Mouse (Mus musculus): ENCODE data around the gene Sowahc. TPM values are rescaled to one million over a fixed set of nuclear protein-coding genes. Genes with fewer than 3 reads are reported as not detected.
A peak's percentile ranks its signal among the peaks of the same experiment; 100 is the strongest.

The Sowahc gene
- polyA plus RNA-seq, 1 experiment from 2014 or later = 11.7 TPM

DNA sequence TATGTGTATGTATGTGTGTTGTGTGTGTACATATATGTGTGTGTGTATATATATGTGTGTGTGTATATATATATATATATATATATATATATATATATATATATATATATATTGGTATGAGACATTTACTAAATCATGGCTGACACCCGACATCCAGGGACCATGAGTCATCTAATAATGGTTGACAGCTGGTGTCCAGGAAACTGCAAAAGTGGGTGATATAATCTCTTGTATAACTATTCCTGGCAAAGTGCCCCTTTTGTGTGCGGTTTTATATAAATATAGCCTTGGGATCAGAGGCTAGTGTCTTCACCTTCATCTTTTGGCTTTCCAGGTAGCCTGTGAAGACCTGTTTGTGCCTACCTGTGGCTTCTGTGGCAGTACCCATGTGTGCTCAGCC lies 28.9 kb downstream of the Sowahc start:
- Histone ChIP-seq H3K9me3 (ENCODE audit: control insufficient read depth, low read length) (no peaks in the 10 kb centered on the region), H3K27me3 (replicated peaks; ENCODE audit: control insufficient read depth, insufficient read depth, low read length) (no peaks in the 10 kb centered on the region), H3K9ac (ENCODE audit: low read depth, low read length) (no peak overlapping the region), H3K27ac (ENCODE audit: low read length) (no peak overlapping the region), H3K4me1 (ENCODE audit: control insufficient read depth, insufficient read depth, low read length) (peaks cover 4% of the 10 kb centered on the region; the same call in 1 of the 2 replicates), H3K4me3 (ENCODE audit: low read length) (no peak overlapping the region), H3K36me3 (ENCODE audit: control insufficient read depth, insufficient read depth, low read length) (no peaks in the 10 kb centered on the region), H3K4me2 (ENCODE audit: low read depth, low read length) (no peak overlapping the region)
- 64% methylated on average over 2 of the region's 2 CpGs for WGBS
- ATAC-seq = no peak

DNA sequence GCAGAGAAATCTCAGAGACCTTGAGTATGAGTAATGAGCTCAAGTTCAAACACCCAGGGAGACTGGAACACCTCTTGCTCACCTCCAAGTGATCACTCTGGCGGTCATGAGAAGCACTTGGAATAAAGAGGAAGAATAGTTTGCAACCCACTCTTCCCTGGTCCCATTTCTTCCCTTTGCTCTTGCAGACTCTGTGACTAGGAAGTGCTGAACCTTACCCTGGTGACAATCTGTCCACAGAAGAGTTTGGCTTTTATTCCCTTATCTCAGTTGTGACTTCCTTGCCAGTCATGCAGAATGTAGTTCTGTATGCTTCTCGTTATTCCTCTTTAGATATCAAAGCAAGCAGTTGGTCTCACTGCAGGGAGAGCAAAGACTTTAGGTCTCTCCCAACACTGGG lies 30.2 kb downstream of the Sowahc start:
- H3K9ac ChIP-seq (ENCODE audit: low read depth, low read length) = no peak overlapping the region
- H3K4me2 ChIP-seq (ENCODE audit: low read depth, low read length) = no peak overlapping the region
- ATAC-seq = peak; percentile 48; the same call in 1 of the 2 replicates
- WGBS = 62% methylated on average over 2 of the region's 2 CpGs
- H3K9me3 ChIP-seq (ENCODE audit: control insufficient read depth, low read length) = no peaks in the 10 kb centered on the region
- H3K36me3 ChIP-seq (ENCODE audit: control insufficient read depth, insufficient read depth, low read length) = no peaks in the 10 kb centered on the region
- H3K27ac ChIP-seq (ENCODE audit: low read length) = no peak overlapping the region
- H3K4me3 ChIP-seq (ENCODE audit: low read length) = no peak overlapping the region
- H3K4me1 ChIP-seq (ENCODE audit: control insufficient read depth, insufficient read depth, low read length) = peaks cover 4% of the 10 kb centered on the region; the same call in 1 of the 2 replicates
- no peaks in the 10 kb centered on the region for H3K27me3 ChIP-seq (replicated peaks; ENCODE audit: control insufficient read depth, insufficient read depth, low read length)

DNA sequence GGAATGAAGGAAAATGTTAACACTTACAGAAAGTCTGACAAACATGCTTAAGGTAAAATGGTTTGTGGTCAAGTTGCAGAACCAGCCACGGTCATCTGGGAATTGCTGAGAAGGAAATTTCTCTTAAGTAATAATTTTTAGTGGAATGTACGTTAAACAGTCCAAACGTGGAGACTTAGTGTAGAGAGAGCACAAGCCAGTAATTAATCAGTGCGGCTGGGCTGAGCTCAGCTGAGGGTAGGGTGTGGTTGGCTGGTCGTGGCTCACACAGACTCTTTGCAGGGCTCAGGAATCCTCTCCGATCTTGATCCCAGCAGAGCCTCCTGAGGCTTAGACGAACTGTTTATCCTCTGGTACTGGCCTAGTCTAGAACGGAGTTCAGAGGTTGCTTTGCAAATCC lies 30.6 kb downstream of the Sowahc start:
- H3K9ac ChIP-seq (ENCODE audit: low read depth, low read length) = no peak overlapping the region
- peaks cover 4% of the 10 kb centered on the region; the same call in 1 of the 2 replicates for H3K4me1 ChIP-seq (ENCODE audit: control insufficient read depth, insufficient read depth, low read length)

GRCm38 (mm10) chr10:59253541-59254079 lies 31.9 kb downstream of the Sowahc start:
- ATAC-seq = no peak
- no peak overlapping the region for H3K4me3 ChIP-seq (ENCODE audit: low read length)
- H3K9ac ChIP-seq (ENCODE audit: low read depth, low read length) = no peak overlapping the region
- no peaks in the 10 kb centered on the region for H3K9me3 ChIP-seq (ENCODE audit: control insufficient read depth, low read length)
- H3K27ac ChIP-seq (ENCODE audit: low read length) = no peak overlapping the region
- no peak overlapping the region for H3K4me2 ChIP-seq (ENCODE audit: low read depth, low read length)
- peaks cover 4% of the 10 kb centered on the region; the same call in 1 of the 2 replicates for H3K4me1 ChIP-seq (ENCODE audit: control insufficient read depth, insufficient read depth, low read length)
- H3K27me3 ChIP-seq (replicated peaks; ENCODE audit: control insufficient read depth, insufficient read depth, low read length) = no peaks in the 10 kb centered on the region
- no peaks in the 10 kb centered on the region for H3K36me3 ChIP-seq (ENCODE audit: control insufficient read depth, insufficient read depth, low read length)
- WGBS = 71% methylated on average over 8 of the region's 8 CpGs

More for the DNA sequence above, 30.6 kb downstream of the Sowahc start:
- Histone ChIP-seq H3K27me3 (replicated peaks; ENCODE audit: control insufficient read depth, insufficient read depth, low read length) (no peaks in the 10 kb centered on the region), H3K9me3 (ENCODE audit: control insufficient read depth, low read length) (no peaks in the 10 kb centered on the region), H3K4me2 (ENCODE audit: low read depth, low read length) (no peak overlapping the region), H3K36me3 (ENCODE audit: control insufficient read depth, insufficient read depth, low read length) (no peaks in the 10 kb centered on the region), H3K27ac (ENCODE audit: low read length) (no peak overlapping the region), H3K4me3 (ENCODE audit: low read length) (no peak overlapping the region)
- peak; percentile 69; the same call in 1 of the 2 replicates for ATAC-seq
- WGBS = 23% methylated on average over 8 of the region's 8 CpGs

DNA sequence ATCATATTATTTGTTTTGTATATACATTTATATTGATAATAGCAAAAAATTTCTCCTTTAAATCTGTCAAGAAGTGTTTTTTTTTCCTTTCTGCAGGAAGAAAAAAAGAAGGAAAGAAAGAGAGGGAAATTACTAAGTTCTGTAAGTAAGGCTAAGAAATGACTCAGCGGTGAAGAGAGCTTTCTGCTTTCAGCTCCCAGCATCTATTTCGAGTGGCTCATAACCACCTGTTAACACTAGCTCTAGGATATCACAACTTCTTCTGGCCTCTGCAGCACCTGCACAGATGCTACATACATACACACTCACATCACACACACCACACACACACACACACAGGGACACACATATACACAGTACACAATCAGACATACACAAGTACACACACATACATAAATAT lies 34.8 kb downstream of the Sowahc start:
- H3K36me3 ChIP-seq (ENCODE audit: control insufficient read depth, insufficient read depth, low read length) = no peaks in the 10 kb centered on the region
- 93% methylated on average over 2 of the region's 2 CpGs for WGBS
- no peak for ATAC-seq
- no peak overlapping the region for H3K4me3 ChIP-seq (ENCODE audit: low read length)
- H3K27me3 ChIP-seq (replicated peaks; ENCODE audit: control insufficient read depth, insufficient read depth, low read length) = no peaks in the 10 kb centered on the region
- no peaks in the 10 kb centered on the region for H3K9me3 ChIP-seq (ENCODE audit: control insufficient read depth, low read length)
- H3K27ac ChIP-seq (ENCODE audit: low read length) = no peak overlapping the region
- peaks cover 4% of the 10 kb centered on the region; the same call in 1 of the 2 replicates for H3K4me1 ChIP-seq (ENCODE audit: control insufficient read depth, insufficient read depth, low read length)
- no peak overlapping the region for H3K4me2 ChIP-seq (ENCODE audit: low read depth, low read length)
- H3K9ac ChIP-seq (ENCODE audit: low read depth, low read length) = no peak overlapping the region

GRCm38 (mm10) chr10:59259572-59259971 lies 37.8 kb downstream of the Sowahc start:
- WGBS = 84% methylated on average over 6 of the region's 6 CpGs
- H3K27ac ChIP-seq (ENCODE audit: low read length) = no peak overlapping the region
- no peak overlapping the region for H3K9ac ChIP-seq (ENCODE audit: low read depth, low read length)
- no peaks in the 10 kb centered on the region; the same call in 1 of the 2 replicates for H3K4me1 ChIP-seq (ENCODE audit: control insufficient read depth, insufficient read depth, low read length)
- H3K9me3 ChIP-seq (ENCODE audit: control insufficient read depth, low read length) = no peaks in the 10 kb centered on the region
- ATAC-seq = no peak
- no peak overlapping the region for H3K4me2 ChIP-seq (ENCODE audit: low read depth, low read length)
- H3K27me3 ChIP-seq (replicated peaks; ENCODE audit: control insufficient read depth, insufficient read depth, low read length) = no peaks in the 10 kb centered on the region
- H3K36me3 ChIP-seq (ENCODE audit: control insufficient read depth, insufficient read depth, low read length) = no peaks in the 10 kb centered on the region
- no peak overlapping the region for H3K4me3 ChIP-seq (ENCODE audit: low read length)

DNA sequence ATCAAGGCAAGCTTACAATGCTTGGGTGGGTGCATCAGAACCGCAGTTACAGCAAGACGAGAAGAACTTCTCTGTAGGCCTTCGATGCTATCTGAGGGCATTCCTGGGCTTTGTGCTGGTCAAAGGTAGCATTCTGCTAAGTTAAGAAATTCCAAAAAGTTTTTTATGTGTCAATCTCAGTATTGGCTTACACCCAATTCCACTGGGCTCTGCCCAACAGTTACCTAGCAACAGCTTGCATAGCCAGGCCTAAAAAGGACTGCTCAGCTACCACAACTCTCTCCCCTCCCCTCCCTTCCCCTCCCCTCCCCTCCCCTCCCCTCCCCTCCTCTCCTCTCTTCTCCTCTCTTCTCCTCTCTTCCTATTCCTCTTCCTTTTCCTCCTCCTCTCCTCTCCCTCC lies 39.9 kb downstream of the Sowahc start:
- ATAC-seq = no peak

DNA sequence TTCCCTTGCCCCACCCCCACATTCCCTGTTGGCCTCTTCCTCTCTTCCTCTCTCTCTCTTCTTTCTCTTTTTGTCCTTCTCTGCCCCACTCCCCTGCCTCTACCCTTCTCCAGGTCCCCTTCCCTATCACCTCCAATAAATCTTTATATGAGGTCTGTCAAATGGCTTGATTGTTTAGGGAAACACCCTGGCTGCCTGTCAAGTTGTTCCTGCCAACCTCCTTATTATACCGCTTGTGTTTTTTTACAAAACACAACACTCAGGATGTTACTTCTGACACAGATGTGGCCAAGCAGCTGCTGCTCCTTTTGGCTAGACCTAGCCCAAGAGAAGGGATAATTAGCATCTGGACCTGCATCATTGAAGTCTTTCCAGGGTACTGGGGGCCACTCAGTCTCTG lies 40.3 kb downstream of the Sowahc start:
- H3K9me3 ChIP-seq (ENCODE audit: control insufficient read depth, low read length) = no peaks in the 10 kb centered on the region
- no peak overlapping the region for H3K9ac ChIP-seq (ENCODE audit: low read depth, low read length)
- ATAC-seq = no peak
- no peak overlapping the region for H3K4me2 ChIP-seq (ENCODE audit: low read depth, low read length)
- peaks cover 8% of the 10 kb centered on the region; the same call in 1 of the 2 replicates for H3K4me1 ChIP-seq (ENCODE audit: control insufficient read depth, insufficient read depth, low read length)
- H3K27ac ChIP-seq (ENCODE audit: low read length) = no peak overlapping the region
- H3K36me3 ChIP-seq (ENCODE audit: control insufficient read depth, insufficient read depth, low read length) = no peaks in the 10 kb centered on the region
- no peaks in the 10 kb centered on the region for H3K27me3 ChIP-seq (replicated peaks; ENCODE audit: control insufficient read depth, insufficient read depth, low read length)
- 60% methylated on average over 1 of the region's 1 CpGs for WGBS
- H3K4me3 ChIP-seq (ENCODE audit: low read length) = no peak overlapping the region

More for the DNA sequence above, 39.9 kb downstream of the Sowahc start:
- Histone ChIP-seq H3K36me3 (ENCODE audit: control insufficient read depth, insufficient read depth, low read length) (no peaks in the 10 kb centered on the region), H3K9ac (ENCODE audit: low read depth, low read length) (no peak overlapping the region), H3K4me3 (ENCODE audit: low read length) (no peak overlapping the region), H3K9me3 (ENCODE audit: control insufficient read depth, low read length) (no peaks in the 10 kb centered on the region), H3K4me1 (ENCODE audit: control insufficient read depth, insufficient read depth, low read length) (peaks cover 8% of the 10 kb centered on the region; the same call in 1 of the 2 replicates), H3K27me3 (replicated peaks; ENCODE audit: control insufficient read depth, insufficient read depth, low read length) (no peaks in the 10 kb centered on the region), H3K4me2 (ENCODE audit: low read depth, low read length) (no peak overlapping the region), H3K27ac (ENCODE audit: low read length) (no peak overlapping the region)
- WGBS = 76% methylated on average over 3 of the region's 3 CpGs

- no peaks in the 10 kb centered on the region for H3K27me3 ChIP-seq (replicated peaks; ENCODE audit: control insufficient read depth, insufficient read depth, low read length)
- H3K9me3 ChIP-seq (ENCODE audit: control insufficient read depth, low read length) = no peaks in the 10 kb centered on the region
- no peak overlapping the region for H3K4me3 ChIP-seq (ENCODE audit: low read length)
- H3K9ac ChIP-seq (ENCODE audit: low read depth, low read length) = no peak overlapping the region
- ATAC-seq = no peak
- WGBS = 56% methylated on average over 7 of the region's 7 CpGs
- no peaks in the 10 kb centered on the region for H3K36me3 ChIP-seq (ENCODE audit: control insufficient read depth, insufficient read depth, low read length)
- H3K4me1 ChIP-seq (ENCODE audit: control insufficient read depth, insufficient read depth, low read length) = peaks cover 17% of the 10 kb centered on the region
- no peak overlapping the region for H3K4me2 ChIP-seq (ENCODE audit: low read depth, low read length)
- H3K27ac ChIP-seq (ENCODE audit: low read length) = no peak overlapping the region
These were observed 41.2 kb downstream of the Sowahc start for GRCm38 (mm10) chr10:59262979-59263378.

- peak; percentile 11; the same call in 1 of the 2 replicates for ATAC-seq
- H3K9ac ChIP-seq (ENCODE audit: low read depth, low read length) = no peak overlapping the region
These were observed 43.3 kb downstream of the Sowahc start for GRCm38 (mm10) chr10:59265067-59265466.

More at GRCm38 (mm10) chr10:59265067-59265466, 43.3 kb downstream of the Sowahc start:
- Histone ChIP-seq H3K36me3 (ENCODE audit: control insufficient read depth, insufficient read depth, low read length) (no peaks in the 10 kb centered on the region), H3K4me1 (ENCODE audit: control insufficient read depth, insufficient read depth, low read length) (peaks cover 23% of the 10 kb centered on the region), H3K4me3 (ENCODE audit: low read length) (no peak overlapping the region), H3K4me2 (ENCODE audit: low read depth, low read length) (no peak overlapping the region), H3K27me3 (replicated peaks; ENCODE audit: control insufficient read depth, insufficient read depth, low read length) (no peaks in the 10 kb centered on the region), H3K27ac (ENCODE audit: low read length) (peak overlapping the region; percentile 68), H3K9me3 (ENCODE audit: control insufficient read depth, low read length) (no peaks in the 10 kb centered on the region)
- 33% methylated on average over 7 of the region's 7 CpGs for WGBS
